Mouse (Mus musculus) forebrain, embryonic 12.5 days (tissue): ENCODE data around the gene Olfr432. TPM values are rescaled to one million over a fixed set of nuclear protein-coding genes. Genes with fewer than 3 reads are reported as not detected.

Experiments
- ATAC-seq: fragments of 200-750 bp; cut with Nextera tagmentation; 2 replicates; pipeline ENCODE4 v1.8.0; 2017; ENCODE audit warnings: moderate TSS enrichment; ENCODE audit not compliant: low FRiP score
- H3K27ac ChIP-seq: fragments of 300-500 bp; sonication (generic); 2 replicates; pipeline ENCODE4 v1.5.1; 2016; ENCODE audit warnings: mild to moderate bottlenecking
- H3K27me3 ChIP-seq: fragments of 300-500 bp; sonication (generic); 2 replicates; pipeline ENCODE4 v1.6.1; 2016; ENCODE audit warnings: mild to moderate bottlenecking
- H3K36me3 ChIP-seq: fragments of 300-500 bp; sonication (generic); replicated peaks from 2 replicates; pipeline ENCODE4 v1.6.1; 2016; ENCODE audit warnings: mild to moderate bottlenecking
- H3K4me1 ChIP-seq: fragments of 300-500 bp; sonication (generic); 2 replicates; pipeline ENCODE4 v1.6.1; 2016
- H3K4me2 ChIP-seq: fragments of 300-500 bp; sonication (generic); 2 replicates; pipeline ENCODE4 v1.6.1; 2016; ENCODE audit warnings: mild to moderate bottlenecking, moderate library complexity
- H3K4me3 ChIP-seq: fragments of 300-500 bp; sonication (generic); replicated peaks from 2 replicates; pipeline ENCODE4 v1.5.1; 2016; ENCODE audit warnings: mild to moderate bottlenecking
- H3K9ac ChIP-seq: fragments of 300-500 bp; sonication (generic); 2 replicates; pipeline ENCODE4 v1.6.1; 2016; ENCODE audit warnings: mild to moderate bottlenecking
- H3K9me3 ChIP-seq: fragments of 300-500 bp; sonication (generic); 2 replicates; pipeline ENCODE4 v1.6.1; 2016
- WGBS: fragments of 180-500 bp; shearing (Covaris S2); methylation state at CpG from one replicate; pipeline ENCODE4 v1.1.7; 2016; 5-methylcytosine and 5-hydroxymethylcytosine counted together
- polyA plus RNA-seq: library from polyadenylated mRNA; unstranded; fragments of >200 nt; fragmentation: Nextera tagmentation; extraction: Ambion mirVana; gene quantifications from 2 replicates; pipeline ENCODE4 v1.2.1, GENCODE M21; 2016

The Olfr432 gene
- polyA plus RNA-seq, 1 experiment from 2014 or later = not detected

- WGBS = 88% methylated on average over 4 of the region's 4 CpGs
- no peaks in the 10 kb centered on the region for H3K9me3 ChIP-seq
- no peak for ATAC-seq
- H3K4me1 ChIP-seq = no peaks in the 10 kb centered on the region
- H3K36me3 ChIP-seq = no peaks in the 10 kb centered on the region
- no peak overlapping the region for H3K9ac ChIP-seq
- no peak overlapping the region for H3K4me3 ChIP-seq
- H3K4me2 ChIP-seq = no peak overlapping the region
- H3K27me3 ChIP-seq = no peaks in the 10 kb centered on the region
- no peak overlapping the region for H3K27ac ChIP-seq
These were observed 2.5 kb downstream of the Olfr432 start for GRCm38 (mm10) chr1:174051515-174051914.

GRCm38 (mm10) chr1:174051931-174052536 lies 3.0 kb downstream of the Olfr432 start:
- no peak overlapping the region for H3K4me3 ChIP-seq
- no peak for ATAC-seq
- no peak overlapping the region for H3K27ac ChIP-seq
- H3K36me3 ChIP-seq = no peaks in the 10 kb centered on the region
- H3K9ac ChIP-seq = no peak overlapping the region
- H3K27me3 ChIP-seq = no peaks in the 10 kb centered on the region
- no peaks in the 10 kb centered on the region for H3K9me3 ChIP-seq
- H3K4me1 ChIP-seq = no peaks in the 10 kb centered on the region
- WGBS = 87% methylated on average over 5 of the region's 5 CpGs
- no peak overlapping the region for H3K4me2 ChIP-seq

- H3K4me1 ChIP-seq = no peaks in the 10 kb centered on the region
- no peaks in the 10 kb centered on the region for H3K36me3 ChIP-seq
- H3K27ac ChIP-seq = no peak overlapping the region
- no peak overlapping the region for H3K4me2 ChIP-seq
- no peak overlapping the region for H3K4me3 ChIP-seq
- H3K27me3 ChIP-seq = no peaks in the 10 kb centered on the region
- H3K9ac ChIP-seq = no peak overlapping the region
- no peaks in the 10 kb centered on the region for H3K9me3 ChIP-seq
- ATAC-seq = no peak
- 90% methylated on average over 3 of the region's 3 CpGs for WGBS
These were observed 4.0 kb downstream of the Olfr432 start for GRCm38 (mm10) chr1:174052981-174053380.

- Histone ChIP-seq H3K9me3 (no peaks in the 10 kb centered on the region), H3K27me3 (no peaks in the 10 kb centered on the region), H3K36me3 (no peaks in the 10 kb centered on the region), H3K4me1 (no peaks in the 10 kb centered on the region), H3K4me2 (no peak overlapping the region), H3K27ac (no peak overlapping the region), H3K4me3 (no peak overlapping the region), H3K9ac (no peak overlapping the region)
- WGBS = 74% methylated on average over 2 of the region's 2 CpGs
- ATAC-seq = no peak
These were observed 6.2 kb downstream of the Olfr432 start for GRCm38 (mm10) chr1:174055248-174055647.

GRCm38 (mm10) chr1:174066305-174066704 lies 17.3 kb downstream of the Olfr432 start, which contains the start of gene Olfr430:
Olfr430 (plus strand) TSS chr1:174066605.
- Histone ChIP-seq H3K4me2 (no peak within 1 kb of the TSS), H3K27me3 (no peaks in the 10 kb centered on the region), H3K36me3 (no peaks in the 10 kb centered on the region), H3K4me3 (no peak within 1 kb of the TSS), H3K4me1 (no peaks in the 10 kb centered on the region), H3K27ac (no peak within 1 kb of the TSS), H3K9me3 (no peaks in the 10 kb centered on the region), H3K9ac (no peak within 1 kb of the TSS)
- WGBS = 90% methylated on average over 3 of the region's 3 CpGs
- ATAC-seq = no peak

GRCm38 (mm10) chr1:174084031-174084430 lies 35.0 kb downstream of the Olfr432 start, which contains the start of gene Olfr429:
Olfr429 (plus strand) TSS chr1:174084331.
- no peaks in the 10 kb centered on the region for H3K36me3 ChIP-seq
- H3K4me3 ChIP-seq = no peak within 1 kb of the TSS
- no peak within 1 kb of the TSS for H3K9ac ChIP-seq
- no peak for ATAC-seq
- WGBS = 93% methylated on average over 2 of the region's 2 CpGs
- H3K27ac ChIP-seq = no peak within 1 kb of the TSS
- H3K4me1 ChIP-seq = no peaks in the 10 kb centered on the region
- no peaks in the 10 kb centered on the region for H3K27me3 ChIP-seq
- H3K4me2 ChIP-seq = no peak within 1 kb of the TSS
- H3K9me3 ChIP-seq = no peaks in the 10 kb centered on the region

GRCm38 (mm10) chr1:174096591-174096990 lies 47.6 kb downstream of the Olfr432 start, which contains the start of gene Olfr427:
Olfr427 (plus strand) TSS chr1:174096891.
- Histone ChIP-seq H3K9ac (no peak within 1 kb of the TSS), H3K4me3 (no peak within 1 kb of the TSS), H3K9me3 (no peaks in the 10 kb centered on the region), H3K27me3 (no peaks in the 10 kb centered on the region), H3K36me3 (no peaks in the 10 kb centered on the region), H3K27ac (no peak within 1 kb of the TSS), H3K4me2 (no peak within 1 kb of the TSS), H3K4me1 (no peaks in the 10 kb centered on the region)
- WGBS = 93% methylated on average over 1 of the region's 1 CpGs
- no peak for ATAC-seq

GRCm38 (mm10) chr1:174103735-174104134 lies 54.7 kb downstream of the Olfr432 start:
- Histone ChIP-seq H3K9ac (no peak overlapping the region), H3K27ac (no peak overlapping the region), H3K4me3 (no peak overlapping the region), H3K36me3 (no peaks in the 10 kb centered on the region), H3K4me2 (no peak overlapping the region), H3K4me1 (no peaks in the 10 kb centered on the region), H3K9me3 (no peaks in the 10 kb centered on the region), H3K27me3 (no peaks in the 10 kb centered on the region)
- ATAC-seq = no peak
- 65% methylated on average over 2 of the region's 2 CpGs for WGBS

Other genes with a start within 250 kb of the Olfr432 start
- gene Ifi211, start 136.2 kb upstream of the Olfr432 start, polyA plus RNA-seq = 0.13 and 0.18 TPM in 2 replicates
- gene Mndal, start 106.7 kb upstream of the Olfr432 start, polyA plus RNA-seq = 0.35 and 0.36 TPM in 2 replicates
- gene Ifi203, start 106.5 kb upstream of the Olfr432 start, polyA plus RNA-seq = 0.17 and 0.21 TPM in 2 replicates
- gene Ifi202b, start 66.5 kb upstream of the Olfr432 start, polyA plus RNA-seq = not detected in 2 replicates
- not detected in 2 replicates for gene Ifi205, start 17.4 kb upstream of the Olfr432 start, polyA plus RNA-seq
- 0.08 TPM in 1 of 2 replicates, not detected in the other for gene Olfr433, start 8.5 kb upstream of the Olfr432 start, polyA plus RNA-seq
- gene Olfr430, start 17.4 kb downstream of the Olfr432 start, polyA plus RNA-seq = 0.21 TPM in 1 of 2 replicates, not detected in the other
- gene Olfr429, start 35.1 kb downstream of the Olfr432 start, polyA plus RNA-seq = not detected in 2 replicates
- gene Olfr427, start 47.7 kb downstream of the Olfr432 start, polyA plus RNA-seq = not detected in 2 replicates
- gene Olfr231, start 72.0 kb downstream of the Olfr432 start, polyA plus RNA-seq = 0.95 and 0.99 TPM in 2 replicates
- gene Olfr424, start 82.3 kb downstream of the Olfr432 start, polyA plus RNA-seq = 0.12 TPM in 1 of 2 replicates, not detected in the other
- not detected in 2 replicates for gene Olfr420, start 106.4 kb downstream of the Olfr432 start, polyA plus RNA-seq
- gene Spta1, start 123.6 kb downstream of the Olfr432 start, polyA plus RNA-seq = 0.88 and 1.1 TPM in 2 replicates
- not detected in 2 replicates for gene Olfr419, start 202.9 kb downstream of the Olfr432 start, polyA plus RNA-seq